Mouse (Mus musculus): ENCODE data around the gene Ppp2r5e.

The Ppp2r5e gene

GRCm38 (mm10) chr12:75596154-75597002, at the start of gene Ppp2r5e:
TSS of gene Ppp2r5e (minus strand) at chr12:75596245.
- DNase-seq (ENCODE audit: low spot score in 2 of 2), result peak; percentile 98 to 99

GRCm38 (mm10) chr12:75645780-75646179, 49.7 kb upstream of the Ppp2r5e start:
- no peak for DNase-seq (ENCODE audit: low spot score in 2 of 2)

GRCm38 (mm10) chr12:75641726-75642125, 45.7 kb upstream of the Ppp2r5e start:
- DNase-seq (ENCODE audit: low spot score in 2 of 2), result no peak

- DNase-seq (ENCODE audit: low spot score in 2 of 2), result no peak
These were observed 42.3 kb upstream of the Ppp2r5e start for GRCm38 (mm10) chr12:75638345-75638744.

GRCm38 (mm10) chr12:75637103-75637502, 41.1 kb upstream of the Ppp2r5e start:
- no peak for DNase-seq (ENCODE audit: low spot score in 2 of 2)

- no peak for DNase-seq (ENCODE audit: low spot score in 2 of 2)
These were observed 39.9 kb upstream of the Ppp2r5e start for GRCm38 (mm10) chr12:75635771-75636430.

- no peak for DNase-seq (ENCODE audit: low spot score in 2 of 2)
These were observed 33.6 kb upstream of the Ppp2r5e start for GRCm38 (mm10) chr12:75629618-75630017.

- no peak for DNase-seq (ENCODE audit: low spot score in 2 of 2)
These were observed 27.2 kb upstream of the Ppp2r5e start for GRCm38 (mm10) chr12:75623292-75623691.

- no peak for DNase-seq (ENCODE audit: low spot score in 2 of 2)
These were observed 26.8 kb upstream of the Ppp2r5e start for GRCm38 (mm10) chr12:75622835-75623234.

- no peak for DNase-seq (ENCODE audit: low spot score in 2 of 2)
These were observed 20.8 kb upstream of the Ppp2r5e start for GRCm38 (mm10) chr12:75616841-75617240.

- no peak for DNase-seq (ENCODE audit: low spot score in 2 of 2)
These were observed 20.2 kb upstream of the Ppp2r5e start for GRCm38 (mm10) chr12:75616158-75616791.

- DNase-seq (ENCODE audit: low spot score in 2 of 2), result no peak
These were observed 19.5 kb upstream of the Ppp2r5e start for GRCm38 (mm10) chr12:75615556-75615955.

GRCm38 (mm10) chr12:75612711-75613110, 16.7 kb upstream of the Ppp2r5e start:
- no peak for DNase-seq (ENCODE audit: low spot score in 2 of 2)

GRCm38 (mm10) chr12:75599490-75599889, 3.4 kb upstream of the Ppp2r5e start:
- no peak for DNase-seq (ENCODE audit: low spot score in 2 of 2)

- DNase-seq (ENCODE audit: low spot score in 2 of 2), result no peak
These were observed 2.9 kb upstream of the Ppp2r5e start for GRCm38 (mm10) chr12:75598988-75599387.

GRCm38 (mm10) chr12:75597707-75598106, 1.7 kb upstream of the Ppp2r5e start:
- no peak for DNase-seq (ENCODE audit: low spot score in 2 of 2)

GRCm38 (mm10) chr12:75595291-75596153, 523 bp downstream of the Ppp2r5e start:
- DNase-seq (ENCODE audit: low spot score in 2 of 2), result peak; percentile 9 to 23

GRCm38 (mm10) chr12:75594404-75594803, 1.6 kb downstream of the Ppp2r5e start:
- no peak for DNase-seq (ENCODE audit: low spot score in 2 of 2)

GRCm38 (mm10) chr12:75593817-75594216, 2.2 kb downstream of the Ppp2r5e start:
- no peak for DNase-seq (ENCODE audit: low spot score in 2 of 2)

- no peak for DNase-seq (ENCODE audit: low spot score in 2 of 2)
These were observed 8.5 kb downstream of the Ppp2r5e start for GRCm38 (mm10) chr12:75587501-75587900.

GRCm38 (mm10) chr12:75583776-75584175, 12.3 kb downstream of the Ppp2r5e start:
- DNase-seq (ENCODE audit: low spot score in 2 of 2), result no peak

- no peak for DNase-seq (ENCODE audit: low spot score in 2 of 2)
These were observed 17.0 kb downstream of the Ppp2r5e start for GRCm38 (mm10) chr12:75579076-75579475.
